Mouse (Mus musculus): ENCODE data around the gene Vgll2. TPM values are rescaled to one million over a fixed set of nuclear protein-coding genes. Genes with fewer than 3 reads are reported as not detected.

Gene Vgll2
- polyA plus RNA-seq, 3 experiments from 2014 or later: not detected

Other genes with a start within 250 kb of the Vgll2 start
- gene Ros1, start 172.7 kb downstream of the Vgll2 start, polyA plus RNA-seq (2017; shearing (Covaris generic)): not detected
- under 1 TPM in 1 of 3 experiments, not detected in 2; 0.17 TPM for gene Dcbld1, start 211.1 kb downstream of the Vgll2 start, polyA plus RNA-seq (2017; shearing (Covaris generic))

Measured in inflammation-experienced regulatory T-cells, adult 6 months (primary cell).